Mouse (Mus musculus) adrenal gland, adult (tissue): Measurements from ENCODE around the gene March8.

Experiments used
- DNase-seq, 2 experiments: peaks; one replicate each; pipeline ENCODE4 v3.0.0; 2022 to 2023; ENCODE audit warnings: low spot score in 1 of 2; ENCODE audit not compliant: inconsistent age in 2 of 2

Gene March8

DNA sequence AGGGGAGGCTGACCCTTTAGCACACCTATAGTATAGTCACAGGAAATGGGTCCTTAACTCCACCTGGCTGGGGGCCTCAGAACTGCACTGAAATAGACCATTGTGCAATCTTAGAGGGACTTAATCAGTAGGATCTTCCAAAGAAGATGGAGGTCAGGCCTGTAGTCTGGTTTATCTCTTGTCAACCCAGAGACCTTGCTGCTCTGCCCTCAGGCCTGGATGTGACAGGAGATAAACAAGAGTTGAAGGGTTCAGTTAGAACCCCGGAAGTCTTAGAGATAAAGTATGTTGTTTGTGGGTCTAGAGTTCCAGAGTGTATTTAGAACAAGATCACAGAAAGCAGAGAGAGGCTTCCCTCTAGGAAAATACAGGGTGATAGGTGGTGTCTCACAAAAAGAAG, 118.7 kb downstream of the March8 start:
- DNase-seq: no peak

GRCm38 (mm10) chr6:116458728-116459127, 120.9 kb downstream of the March8 start:
- no peak for DNase-seq
